Mouse (Mus musculus): ENCODE measurements at regions not wholly inside any gene's neighbourhood (a gene's known extent, or its start where the extent isn't known, plus 50 kb on each side); places are given as distances from the start of the nearest gene placed in this dataset.

DNA sequence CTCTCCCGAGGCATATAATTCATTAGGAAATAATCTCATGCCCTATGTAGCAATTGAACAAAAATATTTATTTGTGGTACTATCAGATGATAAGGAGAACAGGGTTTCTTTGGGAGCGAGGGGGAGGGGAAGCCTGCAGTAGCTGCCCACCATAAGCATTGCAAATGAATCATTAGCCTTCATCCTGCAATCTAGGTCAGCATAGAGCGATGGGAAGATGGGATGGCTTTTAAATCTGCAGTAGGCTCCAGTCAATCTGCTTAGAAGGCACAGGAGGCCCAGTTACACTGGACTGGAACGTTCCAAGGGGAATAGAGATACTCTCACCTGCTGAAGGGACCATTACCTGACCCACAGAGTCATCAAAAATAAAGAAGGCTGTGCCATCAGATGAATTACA lies 478.7 kb downstream of the Prss52 start:
- TF ChIP-seq ETS1 (IDR thresholded peaks at IDR 0.05; ENCODE audit: low read depth, low read length) (no peak), USF1 (IDR thresholded peaks at IDR 0.05; ENCODE audit: low read depth, low read length) (no peak), CTCF (IDR thresholded peaks at IDR 0.05 in 2 of 3, conservative IDR thresholded peaks at IDR 0.05 in 1 of 3; ENCODE audit: control insufficient read depth in 1 of 3, insufficient read depth in 1 of 3, low read depth in 2 of 3, low read length in 3 of 3, poor library complexity in 1 of 3, severe bottlenecking in 1 of 3) (no peak), MYB (IDR thresholded peaks at IDR 0.05; ENCODE audit: low read depth, low read length) (no peak), POLR2A (IDR thresholded peaks at IDR 0.05; ENCODE audit: control insufficient read depth in 1 of 2, insufficient read depth in 1 of 2, low read depth in 1 of 2, low read length in 2 of 2, poor library complexity in 1 of 2) (no peak), CHD1 (IDR thresholded peaks at IDR 0.05; ENCODE audit: low read depth, low read length) (no peak), ZMIZ1 (IDR thresholded peaks at IDR 0.05; ENCODE audit: low read depth, low read length) (no peak)
